Mouse (Mus musculus) spleen, adult 2 months (tissue): Measurements from ENCODE around the gene Cnst.

ENCODE experiments used
- CTCF ChIP-seq: fragments of 200-500 bp; IDR thresholded peaks from 2 replicates; pipeline ENCODE4 v1.5.1; 2011; ENCODE audit warnings: mild to moderate bottlenecking, inconsistent platforms; ENCODE audit not compliant: insufficient read depth, insufficient read length, insufficient replicate concordance; ENCODE audit errors: extremely low read depth
- POLR2A ChIP-seq: fragments of 200-500 bp; IDR thresholded peaks from 2 replicates; pipeline ENCODE4 v1.6.1; 2011; ENCODE audit warnings: low read depth, low read length, inconsistent platforms

DNA sequence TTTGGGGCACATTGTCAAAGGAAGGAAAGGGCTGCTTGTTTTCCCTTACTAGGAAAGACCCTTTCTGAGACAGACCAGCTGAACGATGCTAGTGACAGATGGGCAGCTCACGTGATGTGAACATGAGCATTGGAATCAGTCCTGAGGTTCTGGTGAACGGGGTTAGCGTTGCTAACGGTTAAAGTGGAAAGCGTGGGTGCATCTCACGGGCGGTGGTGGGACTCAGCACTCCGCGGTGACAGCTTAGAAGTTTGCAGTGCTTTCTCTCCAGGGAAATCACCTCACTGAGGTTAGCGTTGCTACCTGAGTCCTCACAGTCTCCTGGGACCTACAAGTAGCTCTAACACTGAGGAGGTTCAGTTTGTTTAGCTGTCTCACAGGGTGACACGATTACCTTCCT is 45.5 kb downstream of the Cnst start:
- TF ChIP-seq CTCF, result no peak
- TF ChIP-seq POLR2A, result no peak
